Mouse (Mus musculus) intestine, postnatal 0 days (tissue): ENCODE results near the gene Ephb1. TPM values are rescaled to one million over a fixed set of nuclear protein-coding genes. Genes with fewer than 3 reads are reported as not detected.

Experiments
- ATAC-seq: fragments of 200-750 bp; cut with Nextera tagmentation; 2 replicates; pipeline ENCODE4 v1.8.0; 2017; ENCODE audit warnings: mild to moderate bottlenecking, moderate TSS enrichment, moderate library complexity
- H3K27ac ChIP-seq: fragments of 300-500 bp; sonication (generic); 2 replicates; pipeline ENCODE4 v1.5.1; 2014; ENCODE audit warnings: mild to moderate bottlenecking, low read depth, low read length, moderate library complexity
- H3K27me3 ChIP-seq: fragments of 300-500 bp; sonication (generic); replicated peaks from 2 replicates; pipeline ENCODE4 v1.6.1; 2014; ENCODE audit warnings: low read length, mixed read lengths; ENCODE audit not compliant: control insufficient read depth, insufficient read depth
- H3K36me3 ChIP-seq: fragments of 300-500 bp; sonication (generic); 2 replicates; pipeline ENCODE4 v1.6.1; 2014; ENCODE audit warnings: mild to moderate bottlenecking, moderate library complexity; ENCODE audit not compliant: control insufficient read depth, insufficient read depth
- H3K4me1 ChIP-seq: fragments of 300-500 bp; sonication (generic); replicated peaks from 2 replicates; pipeline ENCODE4 v1.6.1; 2014; ENCODE audit warnings: antibody characterized with exemption, low read length, mixed read lengths; ENCODE audit not compliant: control insufficient read depth, insufficient read depth
- H3K4me2 ChIP-seq: fragments of 300-500 bp; sonication (generic); replicated peaks from 2 replicates; pipeline ENCODE4 v1.6.1; 2014; ENCODE audit warnings: low read depth, mild to moderate bottlenecking, moderate library complexity
- H3K4me3 ChIP-seq: fragments of 300-500 bp; sonication (generic); 2 replicates; pipeline ENCODE4 v1.5.1; 2014; ENCODE audit warnings: low read depth, low read length
- H3K9ac ChIP-seq: fragments of 300-500 bp; sonication (generic); 2 replicates; pipeline ENCODE4 v1.6.1; 2014; ENCODE audit warnings: mild to moderate bottlenecking, low read depth, low read length
- H3K9me3 ChIP-seq: fragments of 300-500 bp; sonication (generic); 2 replicates; pipeline ENCODE4 v1.6.1; 2016; ENCODE audit warnings: mixed run types; ENCODE audit not compliant: control insufficient read depth
- CTCF ChIP-seq: sonication (generic); IDR thresholded peaks from 2 replicates; pipeline ENCODE4 v1.5.1; 2016; ENCODE audit warnings: low read depth, mild to moderate bottlenecking, control low read depth, antibody characterized with exemption, moderate library complexity
- WGBS: fragments of 180-500 bp; shearing (Covaris S2); extraction: QIAGEN DNeasy Blood & Tissue Kit; methylation state at CpG from one replicate; pipeline ENCODE4 v1.1.7; 2014; 5-methylcytosine and 5-hydroxymethylcytosine counted together
- polyA plus RNA-seq: library from polyadenylated mRNA; unstranded; fragments of >200 nt; fragmentation: Nextera tagmentation; extraction: Ambion mirVana; gene quantifications from 2 replicates; pipeline ENCODE4 v1.2.1, GENCODE M21; 2015

Gene Ephb1
- polyA plus RNA-seq, 1 experiment from 2014 or later = 1.3 TPM

DNA sequence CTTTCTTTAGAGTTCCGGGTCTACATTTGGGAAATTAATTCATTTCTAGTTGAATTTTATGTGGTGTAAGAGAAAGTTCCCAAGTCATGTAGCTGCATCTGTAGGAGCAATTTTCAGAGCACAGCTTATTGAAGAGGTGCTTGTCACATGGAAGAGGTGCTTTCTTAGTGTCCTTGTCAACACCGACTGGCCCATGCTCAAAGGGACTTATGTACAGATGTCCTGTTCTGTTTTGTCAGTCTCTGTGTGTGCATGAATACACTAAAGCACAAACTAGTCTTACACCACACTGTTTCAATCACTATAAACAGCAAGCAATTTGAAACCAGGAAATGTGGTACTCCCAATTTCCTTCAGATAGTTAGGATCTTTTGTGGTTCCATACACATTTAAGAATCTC is 13.3 kb upstream of the Ephb1 start:
- Histone ChIP-seq H3K9ac (no peak overlapping the region), H3K4me1 (no peaks in the 10 kb centered on the region), H3K4me2 (no peak overlapping the region), H3K36me3 (no peaks in the 10 kb centered on the region), H3K27me3 (no peaks in the 10 kb centered on the region), H3K4me3 (no peak overlapping the region), H3K9me3 (no peaks in the 10 kb centered on the region), H3K27ac (no peak overlapping the region)
- ATAC-seq = no peak
- TF ChIP-seq CTCF = no peak
- 96% methylated on average over 2 of the region's 2 CpGs for WGBS

DNA sequence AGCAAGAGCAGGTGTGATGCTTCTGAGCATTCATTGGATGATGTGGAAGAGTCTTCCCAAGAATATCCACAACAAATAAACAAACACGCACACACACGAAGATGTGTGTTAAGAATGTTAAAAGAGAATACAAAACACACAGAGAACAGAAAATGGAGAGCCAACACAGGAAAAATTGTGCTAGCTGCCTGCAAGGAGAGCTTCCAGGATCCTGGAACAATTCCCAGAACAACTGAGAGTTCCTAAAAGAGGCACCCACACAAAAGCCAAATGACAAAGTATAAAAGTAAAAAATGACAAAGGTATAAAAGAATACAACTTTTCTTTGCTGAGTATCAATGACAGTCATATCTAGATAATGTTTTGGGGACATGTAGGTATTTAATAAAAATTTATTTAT is 11.0 kb upstream of the Ephb1 start:
- no peak for TF ChIP-seq CTCF
- Histone ChIP-seq H3K9ac (no peak overlapping the region), H3K4me1 (no peaks in the 10 kb centered on the region), H3K27me3 (no peaks in the 10 kb centered on the region), H3K4me3 (no peak overlapping the region), H3K36me3 (no peaks in the 10 kb centered on the region), H3K27ac (no peak overlapping the region), H3K4me2 (no peak overlapping the region), H3K9me3 (no peaks in the 10 kb centered on the region)
- WGBS = 77% methylated on average over 2 of the region's 2 CpGs
- no peak for ATAC-seq

DNA sequence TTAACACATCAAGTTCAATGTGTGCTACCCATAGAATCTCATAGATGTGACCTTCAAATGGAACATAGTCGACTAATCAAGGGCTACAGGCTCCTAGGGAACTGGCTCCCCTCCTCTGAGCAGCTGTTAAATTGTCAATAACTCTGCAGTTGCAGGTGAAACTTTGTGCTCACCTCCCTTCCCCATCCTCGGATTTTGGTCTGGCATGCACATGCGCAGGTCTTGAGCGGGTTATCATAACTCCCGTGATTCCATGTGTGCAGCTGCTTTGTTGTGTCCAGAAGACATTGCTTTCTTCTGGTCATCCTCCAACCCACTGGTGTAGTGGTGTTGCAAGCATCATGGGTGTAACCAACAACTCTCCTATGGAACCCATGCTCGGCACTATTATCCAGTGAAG is 4.8 kb upstream of the Ephb1 start:
- 89% methylated on average over 6 of the region's 6 CpGs for WGBS
- Histone ChIP-seq H3K4me3 (no peak overlapping the region), H3K4me1 (no peaks in the 10 kb centered on the region), H3K4me2 (no peak overlapping the region), H3K9ac (no peak overlapping the region), H3K27me3 (peaks cover 13% of the 10 kb centered on the region), H3K36me3 (no peaks in the 10 kb centered on the region), H3K27ac (no peak overlapping the region), H3K9me3 (no peaks in the 10 kb centered on the region)
- ATAC-seq = no peak
- TF ChIP-seq CTCF = no peak

DNA sequence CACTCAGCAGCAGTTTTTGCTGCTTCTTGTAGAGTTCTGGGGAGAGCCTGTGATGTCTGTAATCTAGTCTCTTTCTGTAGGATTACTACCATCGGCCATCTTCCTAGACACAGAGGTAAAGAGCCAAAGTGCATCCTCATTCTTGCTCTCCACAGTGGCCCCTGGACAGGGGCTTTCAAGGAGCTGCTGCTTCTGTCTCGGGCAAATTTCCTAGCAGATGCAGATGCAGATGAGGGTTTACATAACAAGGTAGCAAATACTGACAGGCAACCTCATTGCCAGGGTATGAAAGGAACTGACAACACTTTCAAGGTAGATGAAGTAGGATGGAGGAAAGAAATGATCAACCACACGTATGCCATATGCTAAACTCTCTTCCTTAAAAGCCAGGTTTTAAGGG is 4.2 kb upstream of the Ephb1 start:
- no peak overlapping the region for H3K4me2 ChIP-seq
- TF ChIP-seq CTCF = no peak
- H3K36me3 ChIP-seq = no peaks in the 10 kb centered on the region
- peaks cover 19% of the 10 kb centered on the region for H3K27me3 ChIP-seq
- no peak overlapping the region for H3K27ac ChIP-seq
- H3K4me3 ChIP-seq = no peak overlapping the region
- no peak for ATAC-seq
- H3K4me1 ChIP-seq = no peaks in the 10 kb centered on the region
- WGBS = 77% methylated on average over 3 of the region's 3 CpGs
- H3K9me3 ChIP-seq = no peaks in the 10 kb centered on the region
- H3K9ac ChIP-seq = no peak overlapping the region

DNA sequence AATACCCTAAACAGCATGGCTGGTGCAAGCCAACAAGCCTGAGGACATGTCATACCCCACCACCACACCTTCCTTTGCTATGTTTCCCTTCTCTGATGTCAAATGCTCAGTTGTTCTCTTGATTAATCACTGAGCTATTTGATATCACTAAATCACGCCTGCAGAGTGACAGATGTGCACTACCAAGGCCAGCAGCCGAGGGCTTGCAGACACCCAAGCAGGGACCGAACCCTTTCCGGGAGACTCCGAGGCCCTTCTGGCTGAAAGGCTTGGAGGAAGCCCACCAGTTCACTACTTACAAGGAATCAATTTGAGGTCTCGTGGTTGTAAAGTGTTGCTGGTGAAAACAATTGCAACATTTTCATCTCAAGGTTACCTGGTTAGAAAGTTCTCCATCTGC is 3.5 kb upstream of the Ephb1 start:
- H3K9ac ChIP-seq = no peak overlapping the region
- ATAC-seq = no peak
- H3K27ac ChIP-seq = no peak overlapping the region
- no peak for TF ChIP-seq CTCF
- H3K4me3 ChIP-seq = no peak overlapping the region
- no peaks in the 10 kb centered on the region for H3K9me3 ChIP-seq
- H3K4me2 ChIP-seq = no peak overlapping the region
- H3K27me3 ChIP-seq = peaks cover 26% of the 10 kb centered on the region
- H3K36me3 ChIP-seq = no peaks in the 10 kb centered on the region
- H3K4me1 ChIP-seq = no peaks in the 10 kb centered on the region
- 70% methylated on average over 6 of the region's 6 CpGs for WGBS

DNA sequence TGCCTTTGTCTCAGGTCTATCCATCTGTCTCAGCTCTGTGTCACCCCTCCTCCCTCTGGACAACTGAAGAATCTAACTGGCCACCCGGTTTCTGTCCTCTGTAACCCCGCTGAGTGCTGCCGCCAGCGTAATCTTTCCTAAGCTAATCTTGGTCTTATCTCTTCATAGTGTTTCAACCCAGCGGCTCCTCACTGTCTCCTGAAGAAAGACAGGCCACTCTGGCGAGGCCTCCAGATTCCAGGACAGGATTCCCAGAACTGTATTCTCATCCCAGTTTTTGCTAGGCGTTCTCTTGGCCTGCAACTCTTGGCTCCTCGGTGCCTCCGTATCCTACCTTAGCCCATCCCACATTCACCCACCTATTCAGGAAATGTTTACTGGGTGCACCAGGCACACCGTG is 2.0 kb upstream of the Ephb1 start:
- 37% methylated on average over 10 of the region's 10 CpGs for WGBS

DNA sequence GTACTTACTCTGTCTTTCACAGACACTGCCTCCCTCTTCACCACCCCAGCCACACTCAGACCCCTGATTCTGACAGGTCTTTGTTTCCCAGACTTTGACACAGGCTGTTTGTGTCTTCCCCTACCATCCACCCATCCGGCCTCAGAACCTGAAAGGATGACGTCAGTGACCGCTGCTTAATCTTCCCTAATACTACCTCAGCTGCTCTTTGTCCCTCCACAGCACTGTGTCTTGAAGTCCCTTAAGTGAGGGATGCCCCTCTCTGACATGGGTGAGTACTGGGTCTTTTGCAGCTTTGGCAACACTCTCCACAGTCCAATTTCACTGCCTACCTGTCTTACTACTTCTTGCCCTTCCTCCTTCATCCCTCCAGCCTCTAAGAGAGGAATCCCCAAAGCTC is 1.2 kb upstream of the Ephb1 start:
- Histone ChIP-seq H3K4me3 (no peak overlapping the region), H3K27ac (no peak overlapping the region), H3K36me3 (no peaks in the 10 kb centered on the region), H3K9me3 (no peaks in the 10 kb centered on the region), H3K4me1 (no peaks in the 10 kb centered on the region), H3K4me2 (no peak overlapping the region), H3K27me3 (peaks cover 43% of the 10 kb centered on the region), H3K9ac (no peak overlapping the region)
- no peak for TF ChIP-seq CTCF
- ATAC-seq = no peak
- 69% methylated on average over 3 of the region's 3 CpGs for WGBS

More for the DNA sequence above, 2.0 kb upstream of the Ephb1 start:
- no peaks in the 10 kb centered on the region for H3K9me3 ChIP-seq
- no peak overlapping the region for H3K4me2 ChIP-seq
- TF ChIP-seq CTCF = no peak
- H3K36me3 ChIP-seq = no peaks in the 10 kb centered on the region
- H3K27me3 ChIP-seq = peaks cover 41% of the 10 kb centered on the region
- no peaks in the 10 kb centered on the region for H3K4me1 ChIP-seq
- no peak overlapping the region for H3K4me3 ChIP-seq
- no peak overlapping the region for H3K27ac ChIP-seq
- H3K9ac ChIP-seq = no peak overlapping the region
- ATAC-seq = no peak
